Mouse (Mus musculus): Measurements from ENCODE around the gene Il3.

DNA sequence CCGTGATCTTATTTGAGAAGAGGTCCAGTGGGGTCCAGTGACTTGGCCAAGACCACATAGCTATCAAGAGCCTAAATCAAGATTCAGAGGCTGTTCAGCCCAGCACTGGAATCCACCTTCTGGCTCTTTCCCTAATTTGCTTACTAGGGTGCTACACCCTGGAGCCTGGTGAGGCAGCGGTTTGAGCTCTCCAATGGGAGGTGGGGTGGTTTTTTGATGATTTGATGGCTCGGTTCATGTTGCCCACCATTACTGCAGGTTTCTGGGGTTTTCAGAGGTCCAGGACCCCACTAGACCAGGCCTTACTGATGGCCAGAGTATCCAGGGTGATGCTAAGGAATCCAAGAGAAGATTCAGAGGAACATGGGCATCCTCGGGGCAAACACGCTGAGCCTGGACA is 48.3 kb upstream of the Il3 start:
- no peak for TF ChIP-seq POLR2A (IDR thresholded peaks at IDR 0.05; ENCODE audit: borderline replicate concordance, insufficient read depth, low read length)
- TF ChIP-seq CTCF (IDR thresholded peaks at IDR 0.05; ENCODE audit: borderline replicate concordance, insufficient read depth, low read depth, low read length): no peak

Measured in cerebellum, adult 2 months (tissue).